20 mouse cellular contexts compared by ENCODE assay signal in genomic region chr17:63715687-63716086, GRCm38 (mm10).
"Had no signal": no experiment of that assay in that cellular context is flagged by ENCODE, and none has a peak within 500 bp of the region (broad histone marks: within the 10 kb centered on the region; RNA-seq: fewer than 3 reads in every experiment).

No protein-coding gene starts in this region.

- H3K36me3 ChIP-seq: liver, embryonic 13.5 days; lung, embryonic 15.5 days; midbrain, embryonic 10.5 days; midbrain, embryonic 13.5 days; neural tube, embryonic 15.5 days had no signal

- H3K4me1 ChIP-seq: liver, embryonic 13.5 days; lung, embryonic 15.5 days; megakaryocyte, embryonic 14.5 days; midbrain, embryonic 10.5 days had no signal

- H3K9me3 ChIP-seq: liver, embryonic 13.5 days; lung, embryonic 15.5 days; midbrain, embryonic 10.5 days; midbrain, embryonic 13.5 days; neural tube, embryonic 15.5 days had no signal

- H3K4me3 ChIP-seq: left cerebral cortex, adult 2 months; liver, embryonic 13.5 days; lung, embryonic 15.5 days; midbrain, embryonic 10.5 days; midbrain, embryonic 13.5 days; myocyte; neural tube, embryonic 15.5 days had no signal

- H3K27ac ChIP-seq: left cerebral cortex, adult 2 months; liver, embryonic 13.5 days; lung, embryonic 15.5 days; midbrain, embryonic 10.5 days; midbrain, embryonic 13.5 days; neural tube, embryonic 15.5 days; stomach, postnatal 0 days had no signal

- ATAC-seq: midbrain, embryonic 13.5 days; midbrain, embryonic 16.5 days had no signal

- H3K4me2 ChIP-seq: liver, embryonic 13.5 days; lung, embryonic 15.5 days; midbrain, embryonic 13.5 days; neural tube, embryonic 15.5 days had no signal

- H3K27me3 ChIP-seq: liver, embryonic 13.5 days; lung, embryonic 15.5 days; megakaryocyte, embryonic 14.5 days; midbrain, embryonic 13.5 days; neural tube, embryonic 15.5 days had no signal

- DNase-seq: kidney, postnatal 10 days; kidney, postnatal 36 days; liver, embryonic 13.5 days; lung, postnatal 10 days; lung, postnatal 36 days; right cerebral cortex, adult 18-20 months; right cerebral cortex, postnatal 14 days; right cerebral cortex, postnatal 4 days; thymus, adult 2 months; thymus, postnatal 14 days; thymus, postnatal 4 days had no signal

- H3K9ac ChIP-seq: liver, embryonic 13.5 days; lung, embryonic 15.5 days; midbrain, embryonic 13.5 days; neural tube, embryonic 15.5 days had no signal
